Mouse (Mus musculus) liver, embryonic 14.5 days (tissue): ENCODE data around the gene Ifi213.
"Not testable (repeated sequence)": the region's sequence is repeated elsewhere in the genome, so short reads cannot be mapped to it uniquely, and the experiment has no call there.

Experiments
- CTCF ChIP-seq: IDR thresholded peaks from 2 replicates; pipeline ENCODE4 v1.5.1; 2016; ENCODE audit warnings: antibody characterized with exemption, low read depth, control low read depth
- EP300 ChIP-seq: IDR thresholded peaks from 2 replicates; pipeline ENCODE4 v1.6.1; 2016; ENCODE audit warnings: antibody characterized with exemption, low read depth

DNA sequence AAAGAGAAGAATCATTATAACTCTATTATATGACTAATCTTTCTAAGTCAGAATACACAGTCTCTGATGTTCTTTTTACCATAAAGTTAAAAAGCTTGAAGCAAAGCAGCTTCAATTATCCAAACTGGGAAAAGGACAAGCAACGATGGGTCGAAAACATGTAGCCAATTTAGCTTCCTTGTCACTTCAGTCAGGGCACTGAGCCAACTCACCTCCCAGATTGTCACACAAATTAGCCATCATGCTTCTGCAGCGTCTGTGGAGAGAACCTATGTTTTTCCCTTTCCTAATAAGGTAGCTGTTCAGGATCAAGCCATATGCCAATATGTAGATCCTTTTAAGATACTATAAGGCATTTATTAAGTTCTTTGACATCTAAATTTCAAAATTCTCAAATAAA lies 11.2 kb upstream of the Ifi213 start:
- not testable (repeated sequence) for TF ChIP-seq CTCF, EP300
